Mouse (Mus musculus): ENCODE results near the gene Mmp14. TPM values are rescaled to one million over a fixed set of nuclear protein-coding genes. Genes with fewer than 3 reads are reported as not detected.

The Mmp14 gene
- total RNA-seq, 2 experiments from 2014 or later = 42.2 to 54.4 TPM

GRCm38 (mm10) chr14:54433941-54434531, 2.6 kb downstream of the Mmp14 start:
- no peak for DNase-seq

GRCm38 (mm10) chr14:54435194-54435918, 3.9 kb downstream of the Mmp14 start:
- DNase-seq = no peak

GRCm38 (mm10) chr14:54439155-54439554, 7.7 kb downstream of the Mmp14 start:
- no peak for DNase-seq

- DNase-seq = no peak
Observed at GRCm38 (mm10) chr14:54439610-54440009, 8.2 kb downstream of the Mmp14 start.

GRCm38 (mm10) chr14:54440538-54440937, 9.1 kb downstream of the Mmp14 start:
- no peak for DNase-seq

- DNase-seq = no peak
Observed at GRCm38 (mm10) chr14:54441365-54441764, 10.0 kb downstream of the Mmp14 start.

GRCm38 (mm10) chr14:54442548-54442947, 11.1 kb downstream of the Mmp14 start:
- DNase-seq = no peak

GRCm38 (mm10) chr14:54443196-54443595, 11.8 kb downstream of the Mmp14 start:
- no peak for DNase-seq

GRCm38 (mm10) chr14:54443712-54444618, 12.6 kb downstream of the Mmp14 start:
- no peak for DNase-seq

- no peak for DNase-seq
Observed at GRCm38 (mm10) chr14:54445476-54445875, 14.1 kb downstream of the Mmp14 start.

- no peak for DNase-seq
Observed at GRCm38 (mm10) chr14:54453566-54453965, 22.2 kb downstream of the Mmp14 start.

GRCm38 (mm10) chr14:54454669-54455528, 23.5 kb downstream of the Mmp14 start:
- DNase-seq = no peak

GRCm38 (mm10) chr14:54457907-54458569, 26.6 kb downstream of the Mmp14 start:
- DNase-seq = no peak

- no peak for DNase-seq
Observed at GRCm38 (mm10) chr14:54462146-54462545, 30.7 kb downstream of the Mmp14 start.

GRCm38 (mm10) chr14:54463108-54463958, 31.9 kb downstream of the Mmp14 start:
- no peak for DNase-seq

GRCm38 (mm10) chr14:54463959-54464292, 32.5 kb downstream of the Mmp14 start, which contains the start of gene Lrp10:
TSS of gene Lrp10 (plus strand) at chr14:54464137.
- peak; percentile 94 to 96 for DNase-seq

GRCm38 (mm10) chr14:54464293-54465005, 33.0 kb downstream of the Mmp14 start:
- DNase-seq = peak; percentile 77 to 80

GRCm38 (mm10) chr14:54471467-54471866, 40.1 kb downstream of the Mmp14 start:
- no peak for DNase-seq

GRCm38 (mm10) chr14:54472671-54473070, 41.3 kb downstream of the Mmp14 start:
- DNase-seq = no peak

- DNase-seq = no peak
Observed at GRCm38 (mm10) chr14:54474744-54475143, 43.3 kb downstream of the Mmp14 start.

Data from adrenal gland, postnatal 36 days (tissue).